Mouse (Mus musculus): Measurements from ENCODE around the gene Calcoco2. TPM values are rescaled to one million over a fixed set of nuclear protein-coding genes. Genes with fewer than 3 reads are reported as not detected.
A peak's percentile ranks its signal among the peaks of the same experiment; 100 is the strongest.
"Not testable (repeated sequence)": the region's sequence is repeated elsewhere in the genome, so short reads cannot be mapped to it uniquely, and the experiment has no call there.

Gene Calcoco2
- polyA plus RNA-seq, 1 experiment from 2014 or later, result 0.13 TPM

- H3K27me3 ChIP-seq (ENCODE audit: insufficient read depth, poor library complexity, severe bottlenecking), result peaks cover 33% of the 10 kb centered on the region; the same call in 1 of the 2 replicates
- DNase-seq (ENCODE audit: low spot score), result no peak
- no peaks in the 10 kb centered on the region for H3K4me1 ChIP-seq
- no peaks in the 10 kb centered on the region for H3K36me3 ChIP-seq
- H3K9me3 ChIP-seq, result no peaks in the 10 kb centered on the region
- no peak overlapping the region for H3K27ac ChIP-seq
- H3K4me3 ChIP-seq, result no peak overlapping the region
- 84% methylated on average over 3 of the region's 3 CpGs for WGBS
Observed at GRCm38 (mm10) chr11:96116116-96116515, 4.4 kb upstream of the Calcoco2 start.

GRCm38 (mm10) chr11:96115416-96115815 is 3.7 kb upstream of the Calcoco2 start:
- Histone ChIP-seq H3K36me3 (no peaks in the 10 kb centered on the region), H3K9me3 (no peaks in the 10 kb centered on the region), H3K27me3 (ENCODE audit: insufficient read depth, poor library complexity, severe bottlenecking) (peaks cover 28% of the 10 kb centered on the region; the same call in 1 of the 2 replicates), H3K4me1 (no peaks in the 10 kb centered on the region), H3K27ac (no peak overlapping the region), H3K4me3 (no peak overlapping the region)
- DNase-seq (ENCODE audit: low spot score), result no peak
- whole genome bisulfite sequencing, result 90% methylated on average over 6 of the region's 6 CpGs

GRCm38 (mm10) chr11:96114077-96114476 is 2.3 kb upstream of the Calcoco2 start:
- Histone ChIP-seq H3K27me3 (ENCODE audit: insufficient read depth, poor library complexity, severe bottlenecking) (0 out of 2 replicates have a peak, but pooled peaks cover 18% of the 10 kb centered on the region), H3K4me3 (no peak overlapping the region), H3K4me1 (no peaks in the 10 kb centered on the region), H3K36me3 (no peaks in the 10 kb centered on the region), H3K9me3 (no peaks in the 10 kb centered on the region), H3K27ac (no peak overlapping the region)
- no peak for DNase-seq (ENCODE audit: low spot score)
- 56% methylated on average over 2 of the region's 2 CpGs for WGBS

GRCm38 (mm10) chr11:96110950-96111349 is 814 bp downstream of the Calcoco2 start:
- not testable (repeated sequence) for H3K9me3 ChIP-seq; H3K4me1 ChIP-seq; H3K4me3 ChIP-seq; H3K36me3 ChIP-seq; DNase-seq (ENCODE audit: low spot score); H3K27ac ChIP-seq
- WGBS, result 61% methylated on average over 2 of the region's 2 CpGs
- H3K27me3 ChIP-seq (ENCODE audit: insufficient read depth, poor library complexity, severe bottlenecking), result 0 out of 2 replicates have a peak, but pooled peaks cover 18% of the 10 kb centered on the region

GRCm38 (mm10) chr11:96108376-96108775 is 3.4 kb downstream of the Calcoco2 start:
- H3K4me3 ChIP-seq, result no peak overlapping the region
- H3K9me3 ChIP-seq, result no peaks in the 10 kb centered on the region
- H3K27me3 ChIP-seq (ENCODE audit: insufficient read depth, poor library complexity, severe bottlenecking), result 0 out of 2 replicates have a peak, but pooled peaks cover 6% of the 10 kb centered on the region
- DNase-seq (ENCODE audit: low spot score), result no peak
- no peaks in the 10 kb centered on the region for H3K4me1 ChIP-seq
- H3K27ac ChIP-seq, result no peak overlapping the region
- H3K36me3 ChIP-seq, result no peaks in the 10 kb centered on the region
- WGBS, result 80% methylated on average over 1 of the region's 1 CpGs

GRCm38 (mm10) chr11:96093361-96093760 is 18.4 kb downstream of the Calcoco2 start:
- H3K4me3 ChIP-seq, result no peak overlapping the region
- no peaks in the 10 kb centered on the region for H3K9me3 ChIP-seq
- no peaks in the 10 kb centered on the region for H3K36me3 ChIP-seq
- peak; percentile 82 for DNase-seq (ENCODE audit: low spot score)
- H3K27ac ChIP-seq, result no peak overlapping the region
- no peaks in the 10 kb centered on the region for H3K4me1 ChIP-seq
- 14% methylated on average over 3 of the region's 3 CpGs for WGBS
- peaks cover 20% of the 10 kb centered on the region for H3K27me3 ChIP-seq (ENCODE audit: insufficient read depth, poor library complexity, severe bottlenecking)

- H3K27ac ChIP-seq, result no peak overlapping the region
- WGBS, result 29% methylated on average over 7 of the region's 7 CpGs
- H3K36me3 ChIP-seq, result no peaks in the 10 kb centered on the region
- H3K9me3 ChIP-seq, result no peaks in the 10 kb centered on the region
- no peak overlapping the region for H3K4me3 ChIP-seq
- no peaks in the 10 kb centered on the region for H3K4me1 ChIP-seq
- no peak for DNase-seq (ENCODE audit: low spot score)
- H3K27me3 ChIP-seq (ENCODE audit: insufficient read depth, poor library complexity, severe bottlenecking), result peaks cover 15% of the 10 kb centered on the region
Observed at GRCm38 (mm10) chr11:96092674-96093291, 19.0 kb downstream of the Calcoco2 start.

GRCm38 (mm10) chr11:96091073-96091472 is 20.7 kb downstream of the Calcoco2 start:
- Histone ChIP-seq H3K4me3 (no peak overlapping the region), H3K27me3 (ENCODE audit: insufficient read depth, poor library complexity, severe bottlenecking) (no peaks in the 10 kb centered on the region), H3K27ac (no peak overlapping the region), H3K4me1 (no peaks in the 10 kb centered on the region), H3K9me3 (no peaks in the 10 kb centered on the region), H3K36me3 (no peaks in the 10 kb centered on the region)
- 47% methylated on average over 2 of the region's 2 CpGs for WGBS
- DNase-seq (ENCODE audit: low spot score), result no peak

GRCm38 (mm10) chr11:96087981-96088380 is 23.8 kb downstream of the Calcoco2 start:
- Histone ChIP-seq H3K27ac (no peak overlapping the region), H3K36me3 (no peaks in the 10 kb centered on the region)

GRCm38 (mm10) chr11:96082682-96083081 is 29.1 kb downstream of the Calcoco2 start:
- no peak for DNase-seq (ENCODE audit: low spot score)
- Histone ChIP-seq H3K36me3 (no peaks in the 10 kb centered on the region), H3K27ac (no peak overlapping the region), H3K9me3 (no peaks in the 10 kb centered on the region), H3K27me3 (ENCODE audit: insufficient read depth, poor library complexity, severe bottlenecking) (no peaks in the 10 kb centered on the region), H3K4me3 (no peak overlapping the region), H3K4me1 (no peaks in the 10 kb centered on the region)
- 78% methylated on average over 3 of the region's 3 CpGs for WGBS

More at GRCm38 (mm10) chr11:96087981-96088380, 23.8 kb downstream of the Calcoco2 start:
- WGBS, result 85% methylated on average over 6 of the region's 6 CpGs
- Histone ChIP-seq H3K27me3 (ENCODE audit: insufficient read depth, poor library complexity, severe bottlenecking) (no peaks in the 10 kb centered on the region), H3K4me3 (no peak overlapping the region), H3K9me3 (no peaks in the 10 kb centered on the region), H3K4me1 (no peaks in the 10 kb centered on the region)
- no peak for DNase-seq (ENCODE audit: low spot score)

- 79% methylated on average over 5 of the region's 5 CpGs for WGBS
- H3K9me3 ChIP-seq, result no peaks in the 10 kb centered on the region
- 0 out of 2 replicates have a peak, but pooled peaks cover 4% of the 10 kb centered on the region for H3K4me1 ChIP-seq
- no peak overlapping the region for H3K4me3 ChIP-seq
- DNase-seq (ENCODE audit: low spot score), result no peak
- no peak overlapping the region for H3K27ac ChIP-seq
- H3K36me3 ChIP-seq, result no peaks in the 10 kb centered on the region
- no peaks in the 10 kb centered on the region for H3K27me3 ChIP-seq (ENCODE audit: insufficient read depth, poor library complexity, severe bottlenecking)
Observed at GRCm38 (mm10) chr11:96080736-96081135, 31.0 kb downstream of the Calcoco2 start.

GRCm38 (mm10) chr11:96076221-96077105 is 35.3 kb downstream of the Calcoco2 start:
- Histone ChIP-seq H3K36me3 (peaks cover 17% of the 10 kb centered on the region), H3K27ac (peak overlapping the region; percentile 86), H3K9me3 (no peaks in the 10 kb centered on the region), H3K4me1 (peaks cover 26% of the 10 kb centered on the region), H3K4me3 (peak overlapping the region; percentile 84), H3K27me3 (ENCODE audit: insufficient read depth, poor library complexity, severe bottlenecking) (no peaks in the 10 kb centered on the region)
- 63% methylated on average over 13 of the region's 13 CpGs for WGBS
- DNase-seq (ENCODE audit: low spot score), result no peak

Measured in heart, embryonic 10.5 days (tissue).